Mouse (Mus musculus) cerebellum, adult 11 months (tissue): ENCODE results near the gene Ttc28.

Experiments
- DNase-seq: peaks from one replicate; pipeline ENCODE4 v3.0.0; 2022

Gene Ttc28

GRCm38 (mm10) chr5:111218111-111218891, 338.7 kb downstream of the Ttc28 start:
- DNase-seq = no peak

- no peak for DNase-seq
These were observed 339.4 kb downstream of the Ttc28 start for GRCm38 (mm10) chr5:111218998-111219397.

DNA sequence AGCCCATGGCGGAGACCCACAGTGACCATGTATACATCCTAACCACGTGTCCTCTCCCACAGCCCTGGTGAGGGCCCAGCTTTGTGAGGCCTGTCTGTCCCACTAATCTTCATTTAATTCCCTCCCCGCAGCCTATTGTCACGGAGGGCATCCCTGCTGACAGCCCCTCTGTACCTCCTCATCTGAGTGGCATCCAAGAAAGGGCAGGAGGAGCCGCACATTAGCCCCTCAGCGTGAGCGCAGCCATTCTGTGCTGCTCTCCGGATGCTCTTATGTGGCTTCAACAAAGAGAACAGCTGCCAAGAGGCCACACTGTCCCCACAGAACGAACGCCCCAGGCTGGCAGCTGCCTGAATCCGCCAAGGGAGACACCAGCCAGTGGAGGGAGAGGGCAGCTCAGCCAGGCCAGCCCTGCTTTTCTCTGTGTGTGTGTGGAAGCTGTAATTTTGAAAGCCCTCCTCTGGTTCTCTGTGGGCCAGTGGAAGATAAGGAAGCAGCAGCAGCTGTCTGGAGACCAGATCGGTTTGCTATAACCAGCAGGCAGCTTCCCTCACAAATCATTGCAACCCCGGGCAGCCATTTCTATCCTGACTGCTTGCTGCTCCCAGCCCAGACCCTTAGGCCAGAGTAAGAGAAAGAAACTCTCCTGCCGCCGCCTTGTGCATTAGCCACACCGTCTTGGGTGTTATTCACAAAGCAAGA, 341.2 kb downstream of the Ttc28 start:
- no peak for DNase-seq

- no peak for DNase-seq
These were observed 343.2 kb downstream of the Ttc28 start for GRCm38 (mm10) chr5:111222820-111223219.

GRCm38 (mm10) chr5:111225306-111225705, 345.7 kb downstream of the Ttc28 start:
- DNase-seq = no peak

GRCm38 (mm10) chr5:111226486-111226885, 346.9 kb downstream of the Ttc28 start:
- peak; percentile 70 for DNase-seq

GRCm38 (mm10) chr5:111227850-111228249, 348.2 kb downstream of the Ttc28 start:
- no peak for DNase-seq

DNA sequence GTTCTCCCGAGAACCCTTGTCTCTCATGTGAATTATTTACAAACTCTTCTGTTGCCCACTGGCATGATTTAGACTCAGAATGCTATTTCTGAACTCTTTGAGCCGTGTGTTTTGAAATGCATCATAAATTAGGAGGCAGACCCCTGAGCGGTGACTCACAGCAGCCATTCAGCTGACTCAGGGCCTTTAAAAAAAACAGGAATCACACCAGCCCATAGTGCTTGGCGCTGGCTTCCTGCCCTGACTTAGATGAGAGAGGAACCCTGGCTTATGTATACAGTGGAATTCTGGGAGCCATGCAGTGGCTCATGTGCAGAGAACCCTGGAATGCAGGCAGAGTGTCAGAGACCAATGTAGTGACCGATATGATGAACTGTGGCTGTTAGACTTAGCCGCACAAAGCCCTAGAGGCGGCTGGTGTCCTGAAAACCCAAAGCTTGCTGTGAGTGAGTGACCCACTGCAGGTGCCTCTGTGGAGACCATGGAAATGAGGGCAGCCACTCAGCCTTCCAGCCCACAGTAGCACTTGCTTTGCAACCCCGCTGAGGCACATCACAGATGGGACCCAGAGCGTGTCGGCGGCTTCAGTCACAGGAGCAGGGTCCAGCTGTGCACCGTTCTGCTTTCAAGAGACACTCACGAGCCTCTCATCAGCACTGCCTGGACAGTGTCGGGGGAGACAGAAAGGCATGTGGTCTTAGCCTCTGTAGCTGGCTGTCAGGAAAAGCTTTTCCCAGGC, 348.9 kb downstream of the Ttc28 start:
- DNase-seq = no peak

DNA sequence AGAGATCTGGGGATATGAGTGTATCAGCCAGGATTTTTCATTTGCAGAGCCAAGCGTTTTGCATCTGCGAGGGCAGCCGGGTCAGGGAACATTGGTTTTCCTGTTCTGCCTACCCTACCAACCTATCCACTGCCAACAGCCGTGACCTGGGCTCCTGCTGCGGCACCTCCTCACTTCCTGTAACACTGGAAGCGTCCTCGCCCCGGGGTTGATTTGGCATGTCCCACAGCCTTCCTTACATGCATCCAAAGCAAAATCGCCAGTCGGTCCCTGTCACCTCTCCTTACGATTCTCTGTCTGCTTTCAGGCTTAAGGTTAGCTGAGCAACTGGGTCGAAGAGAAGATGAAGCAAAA, 349.4 kb downstream of the Ttc28 start:
- DNase-seq = no peak

DNA sequence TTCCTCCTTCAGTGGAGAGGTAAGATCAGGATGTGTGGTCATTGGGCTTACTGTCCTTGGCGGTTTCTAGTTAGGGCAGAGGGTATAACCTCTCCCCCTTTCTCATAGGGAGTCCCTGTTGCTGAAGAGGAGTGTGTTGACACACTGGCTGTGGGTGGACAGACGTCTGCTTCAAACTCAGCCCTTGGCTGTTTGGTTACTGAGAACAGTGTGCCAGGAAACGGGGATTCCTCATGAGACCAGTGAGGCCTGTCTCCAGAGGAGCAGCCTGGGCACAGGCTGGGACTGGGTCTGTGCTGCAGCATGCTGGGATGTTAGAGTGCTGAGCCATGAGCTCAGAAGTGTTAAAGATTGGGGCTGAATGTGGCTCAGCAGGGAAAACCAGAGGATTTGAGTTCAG, 350.1 kb downstream of the Ttc28 start:
- no peak for DNase-seq

- DNase-seq = no peak
These were observed 351.4 kb downstream of the Ttc28 start for GRCm38 (mm10) chr5:111231044-111231443.

DNA sequence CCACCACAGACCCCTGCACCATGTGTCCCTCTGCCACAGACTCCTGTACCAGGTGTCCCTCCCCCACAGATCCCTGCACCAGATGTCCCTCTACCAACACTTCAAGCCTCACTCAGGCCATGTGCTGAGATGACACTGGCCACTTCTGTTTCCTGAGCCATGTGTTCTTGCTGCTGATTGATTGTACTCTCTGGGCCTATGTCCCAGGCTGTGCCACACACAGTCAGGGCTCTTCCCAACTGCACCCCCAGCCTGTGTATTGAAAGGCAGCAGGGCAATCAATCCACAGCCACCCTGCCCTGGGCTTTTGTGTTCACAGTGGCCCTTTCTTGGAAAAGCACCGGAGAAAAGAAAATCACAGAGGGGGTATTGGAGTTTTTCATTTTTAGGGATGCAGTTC, 352.2 kb downstream of the Ttc28 start:
- DNase-seq = no peak

GRCm38 (mm10) chr5:111233022-111233709, 353.6 kb downstream of the Ttc28 start:
- no peak for DNase-seq

DNA sequence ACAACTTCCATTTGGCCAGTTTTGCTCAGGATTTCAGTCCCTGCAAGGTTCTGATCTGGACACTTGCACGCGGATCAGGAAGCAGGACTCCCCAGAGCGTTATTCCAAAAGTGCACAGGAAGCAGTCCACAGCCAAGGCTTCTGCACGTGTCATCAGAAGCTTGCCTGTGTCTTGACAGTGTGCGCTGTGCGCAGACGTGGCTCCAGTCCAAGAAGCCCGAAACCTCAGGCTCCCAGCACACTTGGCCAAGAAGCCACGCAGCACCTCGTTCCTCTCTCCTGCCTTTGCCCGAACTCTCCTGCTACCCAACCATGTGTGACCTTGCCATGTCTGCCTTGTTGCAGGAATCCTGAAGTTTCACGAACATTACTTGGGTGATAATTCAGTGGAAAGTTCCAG, 355.5 kb downstream of the Ttc28 start:
- peak; percentile 39 for DNase-seq

GRCm38 (mm10) chr5:111237176-111237636, 357.6 kb downstream of the Ttc28 start:
- DNase-seq = no peak

DNA sequence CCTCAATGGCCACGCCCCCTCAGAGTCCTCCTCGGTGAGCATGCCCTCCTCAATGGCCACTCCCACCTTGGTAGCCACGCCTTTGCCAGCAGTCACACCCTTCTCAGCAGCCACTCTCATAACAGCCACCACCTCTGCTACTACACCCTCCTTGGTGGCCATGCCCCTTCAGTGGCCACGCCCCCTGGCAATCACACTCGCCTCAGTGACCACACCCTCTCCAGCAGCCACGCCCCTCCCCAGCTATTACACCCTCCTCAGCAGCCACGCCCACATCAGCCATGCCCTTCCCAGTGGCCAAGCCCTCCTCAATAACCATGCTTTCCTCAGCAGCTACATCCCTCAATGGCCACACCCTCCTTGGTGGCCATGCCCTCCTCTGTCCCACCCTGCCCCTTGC, 359.6 kb downstream of the Ttc28 start:
- no peak for DNase-seq

DNA sequence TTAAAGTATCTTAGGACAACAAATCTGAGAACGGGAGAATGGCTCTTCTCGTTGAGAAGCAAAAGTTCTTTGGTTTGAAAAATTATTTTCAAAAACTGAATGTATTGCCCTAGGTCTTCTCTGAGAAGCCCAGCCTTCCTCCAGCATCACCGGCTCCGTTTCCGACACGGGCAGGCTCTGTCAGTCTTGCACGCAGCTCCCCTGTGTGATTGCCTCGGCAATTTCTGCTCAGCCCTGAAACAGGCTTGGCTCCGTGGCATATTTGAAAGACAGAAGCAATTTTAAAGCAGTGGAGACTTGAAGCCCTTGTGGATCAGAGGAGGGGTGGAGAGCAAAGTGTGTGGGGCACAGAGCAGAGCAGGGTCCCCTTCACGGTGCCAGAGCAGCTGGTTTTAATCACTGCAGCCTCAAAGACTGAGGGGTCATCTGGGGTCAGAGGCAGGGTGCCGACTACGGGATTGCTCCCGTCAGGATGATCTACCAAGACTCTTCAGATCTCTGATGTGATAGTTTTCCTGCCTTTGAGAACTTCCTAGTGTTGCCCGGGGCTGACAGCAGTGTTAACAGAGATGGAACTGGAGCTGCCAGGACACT, 363.9 kb downstream of the Ttc28 start:
- DNase-seq = no peak

GRCm38 (mm10) chr5:111244061-111244460, 364.5 kb downstream of the Ttc28 start:
- DNase-seq = no peak

- DNase-seq = no peak
These were observed 368.1 kb downstream of the Ttc28 start for GRCm38 (mm10) chr5:111247571-111248265.

- no peak for DNase-seq
These were observed 372.5 kb downstream of the Ttc28 start for GRCm38 (mm10) chr5:111252147-111252546.

DNA sequence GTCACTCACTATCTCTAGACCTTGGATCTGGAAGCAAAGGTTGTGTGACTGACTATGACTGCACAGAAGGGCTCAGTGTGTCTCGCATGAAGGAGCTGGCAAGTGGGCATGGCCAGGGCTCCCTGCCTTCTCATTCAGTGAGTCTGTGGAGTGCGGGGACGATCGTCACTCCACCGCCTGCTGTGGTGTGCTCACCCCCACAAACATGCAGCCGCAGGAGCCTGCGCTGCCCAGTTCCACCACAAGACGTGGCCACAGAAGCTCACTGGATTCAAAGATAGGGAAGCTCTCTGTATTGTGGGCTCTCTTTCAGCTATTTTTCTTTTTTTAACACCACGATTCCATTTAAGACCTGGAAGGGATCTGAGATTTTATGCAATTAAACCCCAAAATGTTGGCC, 374.8 kb downstream of the Ttc28 start:
- no peak for DNase-seq

DNA sequence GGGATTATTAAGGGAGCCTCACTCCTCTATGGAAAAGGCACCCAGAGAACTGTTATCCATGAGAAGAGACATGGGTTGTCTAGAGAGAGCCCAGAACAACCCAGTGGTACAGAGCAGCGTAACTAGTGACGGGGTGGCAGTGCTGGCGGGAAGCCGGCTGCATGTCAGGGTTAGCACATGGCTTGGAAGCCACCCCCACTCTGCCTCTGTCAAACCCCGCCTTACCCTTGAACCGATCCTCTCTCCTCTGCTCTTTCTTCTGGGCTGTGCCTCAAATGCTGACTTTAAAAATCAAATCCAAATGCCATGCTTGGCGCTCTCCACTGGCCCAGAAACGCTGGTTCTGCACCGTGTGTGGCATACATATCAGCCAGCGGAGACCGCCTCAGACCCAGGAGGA, 375.2 kb downstream of the Ttc28 start:
- DNase-seq = no peak
